Mouse (Mus musculus) thymus, adult 2 months (tissue): ENCODE results near the gene Pip5k1a.

ENCODE experiments used
- CTCF ChIP-seq: fragments of 200-500 bp; IDR thresholded peaks from 2 replicates; pipeline ENCODE4 v1.5.1; 2012; ENCODE audit warnings: mild to moderate bottlenecking, control low read depth, low read length, moderate library complexity, borderline replicate concordance; ENCODE audit not compliant: control insufficient read depth, poor library complexity, insufficient read depth; ENCODE audit errors: extremely low read depth
- POLR2A ChIP-seq: fragments of 200-500 bp; IDR thresholded peaks from 2 replicates; pipeline ENCODE4 v1.6.1; 2012; ENCODE audit warnings: mild to moderate bottlenecking, low read length, control low read depth, moderate library complexity; ENCODE audit not compliant: control insufficient read depth, poor library complexity, insufficient read depth; ENCODE audit errors: extremely low read depth

DNA sequence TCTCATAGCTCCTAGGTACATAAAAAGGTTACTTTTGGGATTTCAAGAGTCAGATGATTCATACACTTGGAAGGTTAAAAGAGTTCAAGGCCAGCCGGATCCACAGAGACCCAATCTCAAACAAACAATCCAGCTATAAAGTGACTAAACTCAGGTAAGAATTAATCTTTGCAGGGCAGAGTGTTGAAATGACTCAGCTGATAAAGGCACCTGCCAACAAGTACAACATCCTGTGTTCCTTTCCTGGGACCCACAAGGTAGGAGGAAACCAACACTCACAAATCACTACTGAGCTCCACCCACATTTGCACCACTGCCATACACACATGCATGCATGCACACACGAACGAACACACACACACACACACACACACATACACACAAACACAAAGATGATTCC, 78.1 kb downstream of the Pip5k1a start:
- TF ChIP-seq POLR2A (no peak), CTCF (no peak)
